Mouse (Mus musculus): ENCODE results near the gene Tmem147.

- TF ChIP-seq CTCF (IDR thresholded peaks at IDR 0.05; ENCODE audit: extremely low read depth, insufficient read depth, insufficient read length, insufficient replicate concordance) = no peak
- TF ChIP-seq POLR2A (IDR thresholded peaks at IDR 0.05; ENCODE audit: low read depth, low read length) = no peak
Observed at GRCm38 (mm10) chr7:30761769-30762352, 32.5 kb upstream of the Tmem147 start.
